In the genomic region with DNA sequence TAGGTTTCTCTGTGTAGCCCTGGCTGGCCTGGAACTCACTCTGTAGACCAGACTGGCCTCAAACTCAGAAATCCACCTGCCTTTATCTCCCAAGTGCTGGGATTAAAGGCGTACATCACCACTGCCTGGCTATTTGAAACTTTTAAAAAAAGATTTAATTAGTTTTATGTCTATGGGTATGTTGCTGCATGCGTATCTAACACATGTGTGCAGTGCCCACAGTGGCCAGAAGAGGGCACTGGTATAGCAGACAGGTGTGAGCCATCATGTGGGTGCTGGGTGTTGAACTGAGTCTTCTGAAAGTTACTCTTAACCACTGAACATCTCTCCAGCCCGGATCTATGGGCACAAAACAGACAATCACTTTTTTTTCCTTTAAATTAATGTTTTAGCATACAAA, we compare ENCODE assay signal across 8 mouse cellular contexts. TPM values are rescaled to one million over a fixed set of nuclear protein-coding genes. Genes with fewer than 3 reads are reported as not detected.
DNase-seq lines count a peak whose midpoint lies in the region; ATAC-seq and TF ChIP-seq lines count a peak whose summit lies in the region.

No protein-coding gene starts in this region.

- H3K4me2 ChIP-seq in forebrain, embryonic 14.5 days (ENCODE audit: low read length), result no peak overlapping the region

- H3K79me2 ChIP-seq in MEL (ENCODE audit: control insufficient read depth, insufficient read depth, low read length, poor library complexity), result peaks cover 45% of the 10 kb centered on the region

- no peaks in the 10 kb centered on the region for H3K27me3 ChIP-seq in MEL (ENCODE audit: control insufficient read depth in 1 of 2, insufficient read depth in 2 of 2, low read length in 2 of 2)
- no peaks in the 10 kb centered on the region for H3K27me3 ChIP-seq in small intestine, adult 2 months (ENCODE audit: control insufficient read depth, insufficient read depth, low read length)
- H3K27me3 ChIP-seq in forebrain, embryonic 14.5 days (replicated peaks; ENCODE audit: control insufficient read depth, insufficient read depth, low read length), result no peaks in the 10 kb centered on the region

- peak; percentile 46 to 56 (median 47) for TF ChIP-seq CTCF in MEL (IDR thresholded peaks at IDR 0.05 in 2 of 3, conservative IDR thresholded peaks at IDR 0.05 in 1 of 3; ENCODE audit: control insufficient read depth in 1 of 3, insufficient read depth in 1 of 3, low read depth in 2 of 3, low read length in 3 of 3, poor library complexity in 1 of 3, severe bottlenecking in 1 of 3)
- TF ChIP-seq CTCF in embryonic fibroblast, embryonic 13.5 days (IDR thresholded peaks at IDR 0.05; ENCODE audit: borderline replicate concordance, insufficient read depth, low read length), result peak; percentile 13; the same call in 1 of the 2 replicates
- TF ChIP-seq CTCF in small intestine, adult 2 months (IDR thresholded peaks at IDR 0.05; ENCODE audit: extremely low read depth, insufficient read length, insufficient replicate concordance, low read depth, low read length), result peak; percentile 34; the same call in 1 of the 2 replicates

- TF ChIP-seq RAD21 in MEL (IDR thresholded peaks at IDR 0.05; ENCODE audit: low read depth, low read length), result no peak

- H3K4me3 ChIP-seq in MEL (ENCODE audit: control insufficient read depth in 1 of 2, insufficient read depth in 1 of 2, low read depth in 2 of 2, low read length in 2 of 2), result no peak overlapping the region
- no peak overlapping the region for H3K4me3 ChIP-seq in embryonic fibroblast, embryonic 13.5 days (ENCODE audit: insufficient read depth, low read length)
- no peak overlapping the region for H3K4me3 ChIP-seq in small intestine, adult 2 months (ENCODE audit: low read depth, low read length)
- H3K4me3 ChIP-seq in forebrain, embryonic 14.5 days (ENCODE audit: low read depth, low read length), result no peak overlapping the region

- H3K9ac ChIP-seq in MEL (ENCODE audit: control insufficient read depth, low read depth, low read length, poor library complexity, severe bottlenecking), result no peak overlapping the region
- H3K9ac ChIP-seq in forebrain, embryonic 14.5 days (ENCODE audit: low read length), result no peak overlapping the region

- H3K27ac ChIP-seq in MEL (ENCODE audit: control insufficient read depth, low read depth, low read length), result no peak overlapping the region
- H3K27ac ChIP-seq in embryonic fibroblast, embryonic 13.5 days (ENCODE audit: insufficient read depth, low read length), result no peak overlapping the region
- no peak overlapping the region for H3K27ac ChIP-seq in small intestine, adult 2 months (ENCODE audit: insufficient read depth, low read depth, low read length)
- no peak overlapping the region for H3K27ac ChIP-seq in forebrain, embryonic 14.5 days (ENCODE audit: low read depth, low read length)

- TF ChIP-seq POLR2A in MEL (IDR thresholded peaks at IDR 0.05; ENCODE audit: control insufficient read depth in 1 of 2, insufficient read depth in 1 of 2, low read depth in 1 of 2, low read length in 2 of 2, poor library complexity in 1 of 2), result no peak
- TF ChIP-seq POLR2A in embryonic fibroblast, embryonic 13.5 days (IDR thresholded peaks at IDR 0.05; ENCODE audit: low read depth, low read length), result no peak
- TF ChIP-seq POLR2A in small intestine, adult 2 months (IDR thresholded peaks at IDR 0.05; ENCODE audit: low read depth, low read length), result no peak

- peaks cover 0 to 2% of the 10 kb centered on the region in 2 experiments; a peak in 1 of 4 replicates for H3K4me1 ChIP-seq in MEL (ENCODE audit: control insufficient read depth in 1 of 2, insufficient read depth in 2 of 2, low read length in 2 of 2)
- H3K4me1 ChIP-seq in embryonic fibroblast, embryonic 13.5 days (ENCODE audit: control insufficient read depth, insufficient read depth, low read length), result peaks cover 2% of the 10 kb centered on the region; the same call in 1 of the 2 replicates
- H3K4me1 ChIP-seq in small intestine, adult 2 months (ENCODE audit: control insufficient read depth, insufficient read depth, insufficient read length, low read length), result no peaks in the 10 kb centered on the region
- no peaks in the 10 kb centered on the region for H3K4me1 ChIP-seq in forebrain, embryonic 14.5 days (ENCODE audit: control insufficient read depth, insufficient read depth, low read length)

- H3K36me3 ChIP-seq in MEL (ENCODE audit: control insufficient read depth in 1 of 2, insufficient read depth in 2 of 2, low read length in 2 of 2), result peaks cover 2 to 7% of the 10 kb centered on the region in 2 experiments; a peak in 3 of 4 replicates
- no peaks in the 10 kb centered on the region for H3K36me3 ChIP-seq in small intestine, adult 2 months (ENCODE audit: control insufficient read depth, insufficient read depth, low read length)
- no peaks in the 10 kb centered on the region for H3K36me3 ChIP-seq in forebrain, embryonic 14.5 days (ENCODE audit: control insufficient read depth, insufficient read depth, low read length)

- no peak for TF ChIP-seq EP300 in MEL (IDR thresholded peaks at IDR 0.05; ENCODE audit: low read depth in 1 of 2, low read length in 2 of 2)

- H3K9me3 ChIP-seq in MEL (replicated peaks; ENCODE audit: insufficient read depth, low read length), result no peaks in the 10 kb centered on the region
- H3K9me3 ChIP-seq in forebrain, embryonic 14.5 days (replicated peaks; ENCODE audit: control insufficient read depth, low read length), result no peaks in the 10 kb centered on the region

- WGBS in small intestine, adult 2 months, result 94% methylated on average over 3 of the region's 3 CpGs
- 95% methylated on average over 3 of the region's 3 CpGs for WGBS in forebrain, embryonic 14.5 days

- peak; percentile 30 to 31 for DNase-seq in layer of hippocampus, postnatal 10 days (ENCODE audit: low spot score in 2 of 2)
- DNase-seq in layer of hippocampus, adult 8-10 months (ENCODE audit: low spot score in 2 of 2), result no peak
- DNase-seq in MEL (ENCODE audit: low read depth, low spot score), result peak; percentile 63
- DNase-seq in urinary bladder, postnatal 14 days (ENCODE audit: low spot score), result no peak
- no peak for DNase-seq in forebrain, embryonic 14.5 days (ENCODE audit: low spot score)
- no peak for DNase-seq in gastrocnemius, adult 18-20 months (ENCODE audit: low spot score)

- ATAC-seq in forebrain, embryonic 14.5 days, result no peak

TF ChIP-seq in MEL, 35 proteins besides CTCF, POLR2A, EP300 and RAD21:
- TF ChIP-seq JUND (IDR thresholded peaks at IDR 0.05; ENCODE audit: low read depth, low read length) (no peak), GABPA (IDR thresholded peaks at IDR 0.05; ENCODE audit: low read depth, low read length) (no peak), MAX (IDR thresholded peaks at IDR 0.05; ENCODE audit: low read length) (no peak), SMC3 (IDR thresholded peaks at IDR 0.05; ENCODE audit: low read depth, low read length) (peak; percentile 35), POLR2AphosphoS5 (IDR thresholded peaks at IDR 0.05; ENCODE audit: borderline replicate concordance, low read depth, low read length) (no peak)
TF ChIP-seq in MEL: peak in this region for 1.

RNA-seq across cellular contexts. Expression of gene Abl2, which starts 7.5 kb away (rescaled TPM):
- total RNA-seq in layer of hippocampus, postnatal 10 days (2021), result 10 to 100 TPM; 71.4 to 71.8 TPM
- total RNA-seq in layer of hippocampus, adult 8-10 months (2022), result 10 to 100 TPM; 76.6 to 82.4 (median 79.9) TPM
- 13.8 and 16.0 TPM in 2 replicates for total RNA-seq in MEL (2012; rRNA removed)
- 10 to 100 TPM in 1 of 2 experiments, not detected in 1; 17.5 TPM for polyA plus RNA-seq in MEL (2012; ENCODE audit: insufficient read depth in 1 of 2, insufficient read length in 2 of 2, low read depth in 1 of 2, low replicate concordance in 2 of 2, missing spikeins in 1 of 2)
- 22.4 and 28.6 TPM in 2 replicates for polyA plus RNA-seq in embryonic fibroblast, embryonic 13.5 days (2011; ENCODE audit: insufficient read length, low read depth, missing spikeins)
- polyA plus RNA-seq in small intestine, adult 2 months (2012; rRNA removed), result 3.7 and 4.3 TPM in 2 replicates
- polyA plus RNA-seq in forebrain, embryonic 14.5 days (2014; fragmentation: Nextera tagmentation; extraction: Ambion mirVana), result 5.7 and 8.0 TPM in 2 replicates
- total RNA-seq in gastrocnemius, adult 18-20 months (2021), result 10 to 100 TPM; 21.3 to 23.1 TPM

RNA-seq across cellular contexts. Expression of gene Gm10031, which starts 42.3 kb away (rescaled TPM):
- total RNA-seq in layer of hippocampus, postnatal 10 days (2021), result 10 to 100 TPM; 40.4 to 48.0 TPM
- 10 to 100 TPM; 39.0 to 49.4 (median 43.5) TPM for total RNA-seq in layer of hippocampus, adult 8-10 months (2022)
- 12.5 and 15.8 TPM in 2 replicates for total RNA-seq in MEL (2012; rRNA removed)
- 10 to 100 TPM in 1 of 2 experiments, not detected in 1; 10.6 TPM for polyA plus RNA-seq in MEL (2012; ENCODE audit: insufficient read depth in 1 of 2, insufficient read length in 2 of 2, low read depth in 1 of 2, low replicate concordance in 2 of 2, missing spikeins in 1 of 2)
- polyA plus RNA-seq in embryonic fibroblast, embryonic 13.5 days (2011; ENCODE audit: insufficient read length, low read depth, missing spikeins), result 27.4 and 30.8 TPM in 2 replicates
- polyA plus RNA-seq in small intestine, adult 2 months (2012; rRNA removed), result 10.3 and 27.8 TPM in 2 replicates
- 0.67 and 1.0 TPM in 2 replicates for polyA plus RNA-seq in forebrain, embryonic 14.5 days (2014; fragmentation: Nextera tagmentation; extraction: Ambion mirVana)
- 10 to 100 TPM; 45.0 to 45.1 TPM for total RNA-seq in gastrocnemius, adult 18-20 months (2021)

Comparison
In these comparisons a context has a peak if more than half of its experiments do, and no peak if none do; other contexts are left out.
1. DNase-seq: peak in layer of hippocampus, postnatal 10 days (2 of 2) and MEL (single experiment); none in layer of hippocampus, adult 8-10 months (0 of 2), urinary bladder, postnatal 14 days (single experiment), forebrain, embryonic 14.5 days (single experiment) and gastrocnemius, adult 18-20 months (single experiment).
2. Peak in every context shown above with its lines, with median percentiles within 50 percentile points of each other: CTCF ChIP-seq.